Mouse (Mus musculus) WW6 (cell line): ENCODE data around the gene Zscan22.
"Not testable (repeated sequence)": the region's sequence is repeated elsewhere in the genome, so short reads cannot be mapped to it uniquely, and the experiment has no call there.

ENCODE experiments used
- DNase-seq: peaks from one replicate; pipeline ENCODE4 v3.0.0-alpha.2; 2013; ENCODE audit warnings: low read depth, low spot score

The Zscan22 gene

DNA sequence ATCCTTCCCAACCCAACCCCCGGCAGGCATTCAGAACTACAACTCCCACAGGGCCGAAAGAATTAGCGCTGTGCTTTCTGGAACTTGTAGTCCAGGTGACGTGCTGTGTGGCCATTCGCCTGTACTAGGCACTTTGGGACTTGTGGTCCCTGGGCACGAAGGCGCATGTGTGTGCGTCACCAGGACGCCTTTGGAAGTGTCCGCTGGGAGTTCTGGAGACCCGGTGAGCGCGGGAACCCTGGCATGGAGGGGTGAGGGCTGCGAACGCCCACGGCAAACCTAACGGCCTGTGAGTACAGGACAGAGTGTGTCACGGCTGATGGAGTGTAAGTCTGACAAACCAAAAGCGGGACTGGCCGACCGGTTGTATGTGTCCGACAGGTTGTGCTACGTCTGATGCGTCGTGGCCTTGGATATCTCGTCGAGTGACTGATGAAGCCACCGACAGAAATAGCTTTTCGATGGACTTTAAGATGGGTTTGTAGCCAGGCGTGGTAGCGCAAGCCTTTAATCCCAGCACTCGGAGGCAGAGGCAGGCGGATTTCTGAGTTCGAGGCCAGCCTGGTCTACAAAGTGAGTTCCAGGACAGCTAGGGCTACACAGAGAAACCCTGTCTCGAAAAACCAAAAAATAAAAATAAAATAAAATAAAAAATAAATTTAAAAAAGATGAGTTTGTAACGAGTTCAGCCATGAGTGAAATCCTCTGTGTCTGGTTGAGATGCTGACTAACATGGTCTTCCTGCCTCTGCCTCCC, at the start of gene Zscan22:
Gene Zscan22, plus strand, starts transcription at position 161 of the 756 bp plus-strand sequence.
- peak; percentile 72 for DNase-seq

DNA sequence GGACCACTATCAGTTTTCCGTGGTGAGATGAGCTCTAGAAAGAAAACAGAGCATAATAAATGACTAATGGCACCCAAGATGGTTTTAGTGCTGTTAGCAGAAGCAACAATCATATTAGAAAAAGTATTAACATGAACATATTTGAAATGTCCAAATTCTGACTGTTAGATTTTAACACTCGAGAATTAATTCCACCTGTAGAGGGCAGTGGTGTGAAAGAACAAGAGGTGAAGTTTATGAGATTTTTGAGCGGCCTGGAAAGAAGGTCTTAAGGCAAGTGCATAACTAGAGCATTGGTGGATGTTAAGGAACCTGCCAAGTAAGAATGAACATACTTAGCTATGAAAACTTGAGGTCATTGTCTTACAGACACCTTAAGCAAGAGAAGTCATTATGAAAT, 23.3 kb upstream of the Zscan22 start:
- DNase-seq: no peak

DNA sequence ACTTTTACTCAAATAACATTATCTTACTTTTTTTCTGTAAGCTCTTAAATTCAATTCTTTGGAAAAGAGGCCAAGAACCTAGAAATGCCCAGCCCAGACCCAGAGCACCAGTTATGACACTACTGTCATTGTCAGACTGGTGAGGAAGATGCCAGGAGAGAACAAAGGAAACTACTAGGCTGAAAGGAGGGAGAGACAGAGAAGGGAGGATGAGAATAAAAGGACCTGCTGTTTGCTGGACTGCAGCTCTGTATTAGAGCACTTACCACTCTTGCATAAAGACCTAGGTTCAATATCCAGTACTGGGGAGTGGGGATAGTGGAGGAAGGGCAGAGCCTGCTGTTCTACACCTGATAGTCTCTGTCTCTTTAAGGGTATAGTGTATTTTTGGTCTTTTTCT, 17.6 kb upstream of the Zscan22 start:
- DNase-seq: no peak

GRCm38 (mm10) chr7:12880497-12880896, 17.1 kb upstream of the Zscan22 start:
- DNase-seq: not testable (repeated sequence)

DNA sequence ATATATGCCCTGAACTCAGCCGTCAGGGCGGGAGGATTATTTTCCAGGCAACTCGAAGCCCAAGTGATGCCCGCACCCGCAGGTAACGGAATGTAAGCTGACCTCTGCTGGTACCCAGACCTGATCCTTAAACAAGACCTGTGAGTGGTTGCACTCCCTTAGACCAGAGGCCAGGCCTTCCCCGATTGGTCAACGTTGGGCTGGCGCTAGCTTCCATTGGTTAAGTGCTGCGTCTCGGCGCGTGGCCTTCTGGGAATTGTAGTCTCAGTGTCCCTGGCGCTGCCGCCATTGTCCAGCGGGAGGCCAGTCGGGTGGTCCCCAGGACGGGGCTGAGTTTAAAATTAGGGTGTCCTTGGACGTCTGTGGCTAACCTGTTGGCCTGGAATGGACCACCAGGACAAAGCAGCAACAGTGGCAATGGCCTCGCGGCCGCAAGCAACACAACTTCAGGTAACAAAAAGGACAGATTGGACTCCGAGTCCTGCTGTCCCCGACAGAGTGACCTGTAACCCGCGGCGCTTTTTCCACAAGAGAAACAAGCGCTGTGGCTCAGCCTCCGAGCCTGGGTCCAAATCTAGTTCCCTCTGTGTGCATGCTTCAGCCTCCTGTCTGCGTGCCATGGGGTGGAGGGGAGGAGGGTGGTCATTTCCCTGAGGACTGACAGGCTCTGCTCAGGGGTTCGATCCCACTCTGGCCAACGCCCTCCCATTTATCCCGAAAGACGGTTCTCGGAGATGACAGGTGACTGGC, 16.5 kb upstream of the Zscan22 start, which contains the start of gene Zfp128:
Gene Zfp128, plus strand, starts transcription at position 267 of the 750 bp plus-strand sequence.
- DNase-seq: peak; percentile 71

- no peak for DNase-seq
Observed at GRCm38 (mm10) chr7:12886563-12887266, 10.9 kb upstream of the Zscan22 start.

GRCm38 (mm10) chr7:12887585-12887984, 10.0 kb upstream of the Zscan22 start:
- DNase-seq: no peak

DNA sequence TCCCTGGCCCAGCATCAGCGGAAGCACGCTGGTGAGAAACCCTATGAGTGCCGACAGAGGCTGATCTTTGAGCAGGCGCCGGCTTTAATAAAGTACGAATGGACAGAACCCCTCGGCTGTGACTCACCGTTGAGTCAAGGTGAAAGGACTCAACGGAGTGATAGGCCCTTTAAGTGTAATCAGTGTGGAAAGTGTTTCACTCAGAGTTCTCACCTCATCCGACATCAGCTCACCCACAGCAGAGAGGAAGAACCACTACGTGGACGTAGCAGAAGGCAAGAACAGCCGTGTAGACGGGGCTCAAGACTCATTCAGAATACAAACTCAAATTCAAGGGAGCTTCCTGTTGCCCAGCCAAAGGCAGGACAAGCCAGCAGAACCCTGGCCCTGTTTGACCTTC, 6.7 kb upstream of the Zscan22 start:
- DNase-seq: no peak

DNA sequence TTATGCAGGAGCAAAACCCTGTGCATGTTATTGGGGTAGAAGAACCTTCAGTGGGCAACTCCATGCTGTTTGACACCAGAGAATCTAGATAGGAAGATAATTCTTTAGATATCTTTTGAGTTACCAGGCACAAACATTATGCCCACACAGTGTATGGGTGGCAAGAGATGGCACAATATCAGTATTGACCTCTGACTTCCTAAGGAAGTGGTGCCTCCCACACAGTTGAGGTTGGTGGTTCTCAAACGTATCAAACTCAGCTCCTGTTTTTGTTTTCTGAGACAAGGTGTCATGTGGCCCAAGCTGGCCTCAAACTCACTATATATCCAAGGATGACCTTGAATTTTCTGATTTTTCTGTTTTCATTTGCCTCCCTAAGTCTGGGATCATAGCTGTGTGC, 6.3 kb upstream of the Zscan22 start:
- DNase-seq: no peak

DNA sequence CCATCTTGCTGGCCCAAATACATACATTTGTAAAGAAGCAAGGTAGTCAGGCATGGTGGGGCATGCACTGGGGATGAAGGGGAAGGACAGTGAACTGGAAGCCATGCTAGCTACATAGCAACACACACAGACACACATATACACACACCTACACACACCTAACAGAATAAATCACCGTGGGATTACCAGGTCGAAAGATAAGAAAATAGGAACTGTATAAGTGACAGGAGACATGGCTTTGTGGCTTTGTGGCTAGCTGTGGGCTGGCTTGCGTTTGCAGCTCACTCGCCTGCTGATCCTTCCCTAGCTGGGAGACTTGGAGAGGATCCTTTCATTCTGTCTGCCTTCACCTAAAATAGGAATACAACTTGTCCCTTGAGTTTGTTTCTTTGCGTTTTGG, 3.9 kb downstream of the Zscan22 start:
- no peak for DNase-seq

DNA sequence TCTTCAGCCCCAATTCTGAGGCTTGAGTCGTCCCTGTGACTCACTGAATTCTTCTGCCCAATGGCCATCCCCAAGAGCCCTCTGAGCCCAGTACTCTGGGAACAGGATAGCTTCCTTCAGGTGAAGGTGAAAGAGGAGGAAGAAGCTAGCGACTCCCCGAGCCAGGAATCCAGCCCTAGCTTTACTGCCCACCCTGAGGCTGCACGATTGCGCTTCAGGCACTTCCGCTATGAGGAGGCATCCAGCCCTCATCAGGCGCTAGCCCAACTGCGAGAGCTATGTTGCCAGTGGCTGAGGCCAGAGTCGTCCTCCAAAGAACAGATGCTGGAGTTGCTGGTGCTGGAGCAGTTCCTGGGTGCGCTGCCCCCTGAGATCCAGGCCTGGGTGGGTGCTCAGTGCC, 6.0 kb downstream of the Zscan22 start:
- no peak for DNase-seq

DNA sequence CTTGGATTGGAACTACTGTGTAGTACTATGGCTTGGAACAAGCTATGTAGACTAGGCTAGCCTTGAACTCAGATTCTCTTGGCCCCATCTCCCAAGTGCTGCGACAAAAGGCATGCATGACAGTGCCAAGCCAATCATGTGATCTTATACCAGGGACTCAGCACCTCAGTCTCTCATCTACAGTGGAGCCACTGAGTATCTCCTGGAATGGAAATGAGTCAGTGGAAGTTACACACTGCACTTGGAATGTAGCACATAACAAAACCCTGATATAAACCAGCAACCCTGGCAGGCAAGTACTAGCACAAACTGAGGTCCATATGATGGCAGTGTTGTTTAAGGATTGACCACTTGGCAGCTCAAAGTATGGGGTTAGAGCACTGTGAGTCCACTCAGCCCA, 7.5 kb downstream of the Zscan22 start:
- DNase-seq: no peak

- DNase-seq: no peak
Observed at GRCm38 (mm10) chr7:12909498-12909962, 11.9 kb downstream of the Zscan22 start.

DNA sequence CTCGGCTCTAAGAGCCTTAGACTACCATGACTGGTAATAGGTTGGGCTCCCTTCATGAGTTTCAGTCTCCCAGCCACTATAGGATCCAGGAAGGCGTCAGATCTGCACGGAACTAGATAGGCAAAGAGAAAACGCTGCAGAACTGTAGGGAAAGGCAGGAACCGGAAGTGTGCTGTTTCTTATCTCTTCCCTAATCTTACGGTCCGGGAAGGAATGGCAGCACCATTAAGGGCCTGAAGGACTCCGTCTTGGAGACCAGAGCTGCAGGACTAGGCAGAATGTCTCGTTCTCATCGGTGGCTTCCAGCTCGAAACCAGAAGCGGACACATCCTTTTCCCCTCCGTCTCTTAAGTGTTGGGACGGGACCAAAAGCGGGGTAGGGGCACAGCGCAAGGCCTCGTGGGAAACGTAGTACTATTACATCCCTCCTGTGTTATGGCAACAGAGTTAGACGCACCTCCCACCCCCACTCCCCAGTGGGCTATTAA, 12.6 kb downstream of the Zscan22 start:
- no peak for DNase-seq

DNA sequence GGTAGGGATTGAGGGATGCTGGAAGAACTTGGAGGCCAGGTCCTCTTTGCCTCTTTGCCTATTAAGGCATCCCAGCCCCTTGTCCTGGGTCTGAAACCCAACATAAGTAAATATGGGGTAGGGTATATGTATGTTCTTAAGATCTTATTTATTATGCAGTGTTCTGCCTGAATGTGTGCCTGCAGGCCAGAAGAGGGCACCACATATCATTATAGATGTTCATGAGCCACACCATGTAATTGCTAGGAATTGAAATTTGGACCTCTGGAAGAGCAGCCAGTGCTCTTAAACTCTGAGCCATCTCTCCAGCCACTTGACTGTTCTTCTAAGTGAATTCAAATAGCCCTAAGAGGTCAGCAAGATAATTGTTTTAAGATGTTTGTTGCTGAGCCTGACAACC, 15.9 kb downstream of the Zscan22 start:
- no peak for DNase-seq

DNA sequence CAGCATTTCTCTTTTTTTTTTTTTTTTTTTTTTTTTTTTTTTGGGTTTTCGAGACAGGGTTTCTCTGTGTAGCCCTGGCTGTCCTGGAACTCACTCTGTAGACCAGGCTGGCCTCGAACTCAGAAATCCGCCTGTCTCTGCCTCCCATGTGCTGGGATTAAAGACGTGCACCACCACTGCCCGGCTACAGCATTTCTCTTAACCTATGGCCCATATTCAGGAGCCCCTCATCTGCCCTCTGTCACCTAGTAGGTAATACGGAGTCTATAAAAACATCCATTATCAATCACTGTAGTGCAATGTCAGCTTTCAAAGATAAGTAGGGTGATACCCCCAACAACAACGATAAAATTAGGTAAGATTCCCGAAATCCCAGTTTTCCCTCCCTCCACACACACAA, 22.9 kb downstream of the Zscan22 start:
- not testable (repeated sequence) for DNase-seq

DNA sequence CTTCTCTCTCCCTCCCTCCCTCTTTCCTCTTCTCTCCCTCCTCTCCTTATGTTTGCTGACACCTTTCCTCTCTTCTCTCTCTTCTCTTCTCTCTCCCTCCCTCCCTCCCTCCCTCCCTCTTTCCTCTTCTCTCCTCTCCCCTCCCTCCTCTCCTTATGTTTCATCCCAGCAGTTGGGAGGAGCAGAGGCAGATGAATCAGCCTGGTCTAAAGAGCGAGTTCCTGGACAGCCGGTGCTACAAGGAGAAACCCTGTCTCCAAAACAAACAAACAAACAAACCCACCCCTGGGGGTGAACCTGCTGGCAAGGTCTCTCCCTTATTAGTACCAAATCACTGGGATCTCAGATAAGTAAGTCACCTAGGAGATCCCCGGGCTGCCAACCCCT, 23.7 kb downstream of the Zscan22 start:
- no peak for DNase-seq

DNA sequence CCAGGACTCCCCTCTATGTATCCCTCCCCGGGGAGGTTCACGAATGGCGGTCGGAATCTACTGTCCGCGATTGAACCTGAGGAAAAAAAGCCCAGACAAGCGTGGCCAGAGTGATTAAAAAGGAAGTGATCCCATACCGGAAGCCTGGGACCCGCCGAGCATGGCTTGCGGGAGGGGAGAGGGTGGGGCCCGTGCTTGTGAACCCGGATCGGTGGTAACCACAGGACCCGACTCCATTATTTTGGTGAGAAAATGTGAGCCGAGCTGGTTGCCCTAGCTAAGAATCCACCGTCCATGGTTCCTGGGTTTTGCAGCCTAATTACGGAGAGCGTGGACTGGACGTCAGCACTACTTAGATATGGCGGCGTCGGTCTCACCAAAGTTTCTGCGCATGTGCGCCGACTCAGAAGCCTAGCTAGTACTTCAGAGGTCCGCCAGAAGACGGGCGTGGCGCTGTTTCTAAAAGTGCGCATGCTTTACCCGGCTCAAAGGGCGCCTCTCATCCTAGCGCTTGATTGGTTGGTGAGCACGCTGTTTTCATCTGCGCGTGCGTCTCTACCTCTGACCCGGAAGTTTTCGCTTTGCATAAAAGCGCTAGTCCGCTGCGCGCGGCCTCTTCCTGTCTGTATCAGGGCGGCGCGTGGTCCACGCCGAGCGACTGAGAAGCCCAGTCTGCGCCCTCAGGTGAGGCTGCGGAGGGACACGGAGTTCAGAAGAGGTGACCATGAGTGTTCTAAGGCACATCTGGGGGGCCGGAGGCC, 24.3 kb downstream of the Zscan22 start, which contains the start of gene Rps5:
Gene Rps5, plus strand, starts transcription at position 586 of the 761 bp plus-strand sequence.
- peak; percentile 97 for DNase-seq

GRCm38 (mm10) chr7:12922729-12923128, 25.1 kb downstream of the Zscan22 start:
- DNase-seq: no peak

GRCm38 (mm10) chr7:12926316-12926715, 28.7 kb downstream of the Zscan22 start:
- no peak for DNase-seq

DNA sequence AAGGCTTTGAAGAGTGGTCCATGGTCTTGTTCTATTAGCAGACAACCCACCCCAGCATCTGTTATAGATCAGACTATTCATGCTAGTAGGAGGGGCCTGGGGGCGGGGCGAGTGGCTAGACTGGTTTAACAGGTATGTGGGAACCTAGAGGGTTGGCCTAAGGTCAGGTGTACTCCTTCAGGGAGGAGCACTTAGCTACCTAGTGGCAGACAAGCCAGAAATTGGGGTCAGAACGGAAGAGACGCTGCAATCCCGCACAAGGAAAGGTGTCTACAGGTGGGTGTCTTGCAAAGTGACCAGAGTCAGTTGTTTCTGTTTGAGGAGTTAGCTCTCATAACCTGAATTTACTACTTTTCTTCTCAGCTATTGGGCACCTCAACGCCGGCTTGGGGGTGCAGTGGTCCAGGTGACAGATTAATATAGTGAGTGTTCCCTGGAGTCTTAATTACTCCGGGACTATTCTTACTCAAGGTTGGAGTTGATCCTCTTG, 29.6 kb downstream of the Zscan22 start, which contains the start of gene Rnf225:
Gene Rnf225, plus strand, starts transcription at position 226 of the 490 bp plus-strand sequence.
- DNase-seq: no peak
